Mouse (Mus musculus): ENCODE data around the gene Gm13695. TPM values are rescaled to one million over a fixed set of nuclear protein-coding genes. Genes with fewer than 3 reads are reported as not detected.
"Not testable (repeated sequence)": the region's sequence is repeated elsewhere in the genome, so short reads cannot be mapped to it uniquely, and the experiment has no call there.

Gm13695 gene
- polyA plus RNA-seq, 1 experiment from 2014 or later = not detected

DNA sequence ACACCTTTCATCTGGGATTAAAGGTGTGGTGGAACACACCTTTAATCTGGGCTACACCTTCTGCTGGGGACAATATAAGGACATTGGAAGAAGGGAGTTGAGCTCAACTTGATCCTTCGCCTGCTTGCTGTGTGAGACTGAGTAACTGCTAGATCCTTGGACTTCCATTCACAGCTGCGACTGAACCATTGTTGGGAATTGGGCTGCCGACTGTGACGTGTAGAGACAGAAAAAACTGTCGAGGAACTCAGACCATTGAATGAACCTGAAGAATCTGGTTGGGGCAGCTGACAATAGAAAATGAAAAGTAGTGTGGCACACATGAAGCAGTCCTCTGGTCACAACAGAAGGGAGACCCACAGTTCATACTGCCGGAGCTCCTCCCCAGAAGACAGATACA is 17.3 kb downstream of the Gm13695 start, which contains the start of gene Gm13697:
Gene Gm13697 (plus strand): TSS at position 301 of the 400 bp plus-strand sequence.
- ATAC-seq (ENCODE audit: low read depth); H3K9ac ChIP-seq (ENCODE audit: low read length); H3K9me3 ChIP-seq (ENCODE audit: control insufficient read depth, low read length); H3K4me3 ChIP-seq (ENCODE audit: low read length); H3K27ac ChIP-seq (ENCODE audit: low read length); H3K27me3 ChIP-seq (ENCODE audit: control insufficient read depth, insufficient read depth, low read depth, low read length); H3K4me1 ChIP-seq (replicated peaks; ENCODE audit: control insufficient read depth, insufficient read depth, low read length); H3K36me3 ChIP-seq (ENCODE audit: control insufficient read depth, insufficient read depth, low read length); H3K4me2 ChIP-seq (ENCODE audit: low read depth, low read length): not testable (repeated sequence)
- no CpG with 5 or more reads among the region's 6 CpGs for WGBS

DNA sequence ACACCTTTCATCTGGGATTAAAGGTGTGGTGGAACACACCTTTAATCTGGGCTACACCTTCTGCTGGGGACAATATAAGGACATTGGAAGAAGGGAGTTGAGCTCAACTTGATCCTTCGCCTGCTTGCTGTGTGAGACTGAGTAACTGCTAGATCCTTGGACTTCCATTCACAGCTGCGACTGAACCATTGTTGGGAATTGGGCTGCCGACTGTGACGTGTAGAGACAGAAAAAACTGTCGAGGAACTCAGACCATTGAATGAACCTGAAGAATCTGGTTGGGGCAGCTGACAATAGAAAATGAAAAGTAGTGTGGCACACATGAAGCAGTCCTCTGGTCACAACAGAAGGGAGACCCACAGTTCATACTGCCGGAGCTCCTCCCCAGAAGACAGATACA is 23.1 kb downstream of the Gm13695 start, which contains the start of gene Gm13691:
Gene Gm13691 (plus strand): TSS at position 301 of the 400 bp plus-strand sequence.
- ATAC-seq (ENCODE audit: low read depth) = not testable (repeated sequence)
- WGBS = no CpG with 5 or more reads among the region's 6 CpGs

DNA sequence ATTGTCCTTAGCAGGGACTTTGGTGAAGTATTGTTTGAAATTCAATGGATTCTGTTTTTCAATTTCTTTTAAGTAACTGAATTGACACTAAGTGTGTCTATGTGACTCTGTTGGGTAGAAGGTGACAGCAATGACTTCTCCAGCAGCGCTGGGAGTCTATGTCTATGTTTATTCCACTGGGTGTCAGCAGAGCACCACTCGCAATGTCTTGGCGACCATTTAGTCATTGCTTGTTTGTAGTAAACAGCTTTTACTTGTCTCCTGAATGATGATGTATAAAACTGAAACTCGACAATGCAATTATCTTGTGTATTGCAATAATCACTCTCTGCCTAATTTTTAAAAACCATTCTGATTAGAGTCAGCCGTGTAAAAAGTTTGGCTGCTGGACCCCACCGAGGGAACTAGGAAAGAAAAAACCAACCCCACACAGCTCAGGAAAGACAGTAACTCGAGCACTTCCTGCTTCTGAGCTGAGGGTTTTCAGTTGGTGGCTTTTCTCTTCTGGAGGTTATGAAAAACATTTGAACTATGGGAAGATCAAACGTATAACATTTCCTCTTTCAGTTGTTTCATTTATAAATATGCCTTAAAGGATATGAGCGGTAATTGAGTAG is 26.6 kb downstream of the Gm13695 start:
- H3K36me3 ChIP-seq (ENCODE audit: control insufficient read depth, insufficient read depth, low read length); H3K4me1 ChIP-seq (replicated peaks; ENCODE audit: control insufficient read depth, insufficient read depth, low read length); H3K9ac ChIP-seq (ENCODE audit: low read length); H3K27me3 ChIP-seq (ENCODE audit: control insufficient read depth, insufficient read depth, low read depth, low read length); H3K9me3 ChIP-seq (ENCODE audit: control insufficient read depth, low read length): not testable (repeated sequence)
- H3K4me2 ChIP-seq (ENCODE audit: low read depth, low read length) = peak overlapping the region; percentile 9; the same call in 1 of the 2 replicates
- peak overlapping the region; percentile 1; the same call in 1 of the 2 replicates for H3K4me3 ChIP-seq (ENCODE audit: low read length)
- peak overlapping the region; percentile 25; the same call in 1 of the 2 replicates for H3K27ac ChIP-seq (ENCODE audit: low read length)
- peak; percentile 83 for ATAC-seq (ENCODE audit: low read depth)
- 24% methylated on average over 7 of the region's 9 CpGs for WGBS

More for the DNA sequence above, 23.1 kb downstream of the Gm13695 start, which contains the start of gene Gm13691:
- H3K4me2 ChIP-seq (ENCODE audit: low read depth, low read length); H3K9ac ChIP-seq (ENCODE audit: low read length); H3K27ac ChIP-seq (ENCODE audit: low read length); H3K4me3 ChIP-seq (ENCODE audit: low read length); H3K9me3 ChIP-seq (ENCODE audit: control insufficient read depth, low read length); H3K4me1 ChIP-seq (replicated peaks; ENCODE audit: control insufficient read depth, insufficient read depth, low read length); H3K36me3 ChIP-seq (ENCODE audit: control insufficient read depth, insufficient read depth, low read length); H3K27me3 ChIP-seq (ENCODE audit: control insufficient read depth, insufficient read depth, low read depth, low read length): not testable (repeated sequence)

DNA sequence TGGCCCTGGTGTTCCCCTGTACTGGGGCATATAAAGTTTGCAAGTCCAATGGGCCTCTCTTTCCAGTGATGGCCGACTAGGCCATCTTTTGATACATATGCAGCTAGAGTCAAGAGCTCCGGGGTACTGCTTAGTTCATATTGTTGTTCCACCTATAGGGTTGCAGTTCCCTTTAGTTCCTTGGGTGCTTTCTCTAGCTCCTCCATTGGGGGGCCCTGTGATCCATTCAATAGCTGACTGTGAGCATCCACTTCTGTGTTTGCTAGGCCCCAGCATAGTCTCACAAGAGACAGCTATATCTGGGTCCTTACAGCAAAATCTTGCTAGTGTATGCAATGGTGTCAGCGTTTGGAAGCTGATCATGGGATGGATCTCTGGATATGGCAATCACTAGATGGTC is 27.4 kb downstream of the Gm13695 start:
- WGBS = no CpG with 5 or more reads among the region's 3 CpGs
- not testable (repeated sequence) for H3K9me3 ChIP-seq (ENCODE audit: control insufficient read depth, low read length); H3K4me1 ChIP-seq (replicated peaks; ENCODE audit: control insufficient read depth, insufficient read depth, low read length); H3K36me3 ChIP-seq (ENCODE audit: control insufficient read depth, insufficient read depth, low read length); H3K27ac ChIP-seq (ENCODE audit: low read length); H3K9ac ChIP-seq (ENCODE audit: low read length); H3K4me2 ChIP-seq (ENCODE audit: low read depth, low read length); ATAC-seq (ENCODE audit: low read depth); H3K4me3 ChIP-seq (ENCODE audit: low read length); H3K27me3 ChIP-seq (ENCODE audit: control insufficient read depth, insufficient read depth, low read depth, low read length)

DNA sequence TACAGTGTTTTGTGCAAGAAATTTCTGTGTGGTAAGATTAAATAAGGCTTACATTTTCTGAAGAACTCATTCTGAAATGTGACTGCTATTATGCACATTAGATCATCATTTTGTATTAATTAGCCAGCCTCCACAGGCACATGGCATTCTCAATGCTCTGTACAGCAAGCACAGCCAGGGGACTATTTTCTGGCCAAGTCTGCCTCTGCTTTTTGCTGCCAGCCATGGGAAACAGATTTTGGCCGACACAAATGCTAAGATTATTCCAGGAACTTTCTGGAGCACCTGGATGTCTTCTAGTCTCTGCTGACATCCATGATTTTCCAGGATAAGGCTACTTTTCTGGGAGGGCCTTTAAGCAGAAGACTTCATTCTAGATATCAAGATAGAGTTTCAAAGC is 41.8 kb downstream of the Gm13695 start:
- no peak overlapping the region for H3K4me2 ChIP-seq (ENCODE audit: low read depth, low read length)
- no peaks in the 10 kb centered on the region for H3K36me3 ChIP-seq (ENCODE audit: control insufficient read depth, insufficient read depth, low read length)
- ATAC-seq (ENCODE audit: low read depth) = no peak
- no peaks in the 10 kb centered on the region for H3K4me1 ChIP-seq (replicated peaks; ENCODE audit: control insufficient read depth, insufficient read depth, low read length)
- 48% methylated on average over 1 of the region's 1 CpGs for WGBS
- no peaks in the 10 kb centered on the region for H3K27me3 ChIP-seq (ENCODE audit: control insufficient read depth, insufficient read depth, low read depth, low read length)
- H3K27ac ChIP-seq (ENCODE audit: low read length) = no peak overlapping the region
- no peak overlapping the region for H3K4me3 ChIP-seq (ENCODE audit: low read length)
- H3K9ac ChIP-seq (ENCODE audit: low read length) = no peak overlapping the region
- no peaks in the 10 kb centered on the region for H3K9me3 ChIP-seq (ENCODE audit: control insufficient read depth, low read length)

DNA sequence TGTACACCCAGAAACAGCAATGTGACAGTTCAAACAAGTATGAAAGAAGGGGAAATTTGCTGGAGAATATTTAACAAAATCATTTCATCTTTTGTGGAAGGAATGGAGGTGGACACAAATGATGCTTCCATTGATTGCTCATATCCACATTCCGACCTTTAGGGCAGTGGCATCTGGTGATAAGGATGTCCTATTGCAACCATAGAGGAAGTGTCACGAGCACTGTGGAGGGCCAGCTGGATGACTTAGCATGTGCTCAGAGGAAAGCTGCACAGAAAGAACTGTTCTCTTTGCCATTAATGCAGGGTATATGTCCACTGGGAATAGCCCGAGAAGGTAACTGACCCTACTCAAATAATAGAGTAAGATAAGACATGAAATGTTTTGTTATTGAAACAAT is 42.7 kb downstream of the Gm13695 start:
- H3K36me3 ChIP-seq (ENCODE audit: control insufficient read depth, insufficient read depth, low read length) = no peaks in the 10 kb centered on the region
- no peak overlapping the region for H3K9ac ChIP-seq (ENCODE audit: low read length)
- H3K9me3 ChIP-seq (ENCODE audit: control insufficient read depth, low read length) = no peaks in the 10 kb centered on the region
- H3K27ac ChIP-seq (ENCODE audit: low read length) = no peak overlapping the region
- no peaks in the 10 kb centered on the region for H3K27me3 ChIP-seq (ENCODE audit: control insufficient read depth, insufficient read depth, low read depth, low read length)
- H3K4me3 ChIP-seq (ENCODE audit: low read length) = no peak overlapping the region
- no peaks in the 10 kb centered on the region; the same call in 1 of the 2 replicates for H3K4me1 ChIP-seq (replicated peaks; ENCODE audit: control insufficient read depth, insufficient read depth, low read length)
- no peak overlapping the region for H3K4me2 ChIP-seq (ENCODE audit: low read depth, low read length)
- ATAC-seq (ENCODE audit: low read depth) = no peak
- WGBS = 55% methylated on average over 3 of the region's 3 CpGs

DNA sequence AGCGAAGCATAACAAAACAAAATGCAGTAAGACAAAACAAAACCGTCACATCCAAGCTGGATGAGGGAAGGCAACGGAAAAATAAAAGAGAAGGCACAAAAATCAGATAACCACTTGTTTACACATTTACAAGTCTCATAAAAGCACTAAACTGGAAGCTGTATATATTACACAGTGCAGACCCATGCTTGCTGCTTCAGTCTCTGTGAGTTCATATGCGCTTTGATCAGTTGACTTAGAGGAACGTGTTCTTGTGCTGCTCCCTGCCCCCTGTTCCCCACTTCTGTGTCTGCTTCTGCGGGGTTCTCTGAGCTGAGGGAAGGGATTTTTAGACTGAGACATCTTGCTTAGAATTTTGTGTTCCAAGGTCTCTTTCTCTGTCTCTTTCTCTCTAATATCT is 47.5 kb downstream of the Gm13695 start:
- Histone ChIP-seq H3K4me2 (ENCODE audit: low read depth, low read length) (0 out of 2 replicates have a peak overlapping the region, but pooled peaks have one; percentile 6), H3K9me3 (ENCODE audit: control insufficient read depth, low read length) (no peaks in the 10 kb centered on the region), H3K27ac (ENCODE audit: low read length) (peak overlapping the region; percentile 55), H3K9ac (ENCODE audit: low read length) (peak overlapping the region; percentile 20; the same call in 1 of the 2 replicates), H3K4me1 (replicated peaks; ENCODE audit: control insufficient read depth, insufficient read depth, low read length) (peaks cover 3% of the 10 kb centered on the region; the same call in 1 of the 2 replicates), H3K27me3 (ENCODE audit: control insufficient read depth, insufficient read depth, low read depth, low read length) (no peaks in the 10 kb centered on the region), H3K4me3 (ENCODE audit: low read length) (no peak overlapping the region), H3K36me3 (ENCODE audit: control insufficient read depth, insufficient read depth, low read length) (no peaks in the 10 kb centered on the region)
- WGBS = 49% methylated on average over 6 of the region's 6 CpGs
- peak; percentile 57 for ATAC-seq (ENCODE audit: low read depth)

DNA sequence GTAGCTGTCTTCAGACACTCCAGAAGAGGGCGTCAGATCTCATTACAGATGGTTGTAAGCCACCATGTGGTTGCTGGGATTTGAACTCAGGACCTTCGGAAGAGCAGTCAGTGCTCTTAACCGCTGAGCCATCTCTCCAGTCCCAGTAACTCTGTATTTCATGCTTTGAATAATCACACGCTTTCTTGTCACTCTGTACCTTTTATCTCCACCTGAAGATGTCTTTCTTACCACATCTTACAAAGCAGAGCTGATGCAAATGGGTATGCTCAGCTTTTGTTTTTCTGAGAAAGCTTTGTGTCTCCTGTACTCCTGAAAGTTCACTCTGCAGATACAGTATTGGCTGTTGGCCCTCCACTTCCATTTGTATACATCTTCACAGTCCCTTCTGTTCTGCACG is 49.2 kb downstream of the Gm13695 start:
- H3K36me3 ChIP-seq (ENCODE audit: control insufficient read depth, insufficient read depth, low read length); H3K27ac ChIP-seq (ENCODE audit: low read length); H3K9ac ChIP-seq (ENCODE audit: low read length); H3K4me3 ChIP-seq (ENCODE audit: low read length); H3K27me3 ChIP-seq (ENCODE audit: control insufficient read depth, insufficient read depth, low read depth, low read length); ATAC-seq (ENCODE audit: low read depth); H3K4me1 ChIP-seq (replicated peaks; ENCODE audit: control insufficient read depth, insufficient read depth, low read length); H3K9me3 ChIP-seq (ENCODE audit: control insufficient read depth, low read length); H3K4me2 ChIP-seq (ENCODE audit: low read depth, low read length): not testable (repeated sequence)
- 72% methylated on average over 5 of the region's 5 CpGs for WGBS

DNA sequence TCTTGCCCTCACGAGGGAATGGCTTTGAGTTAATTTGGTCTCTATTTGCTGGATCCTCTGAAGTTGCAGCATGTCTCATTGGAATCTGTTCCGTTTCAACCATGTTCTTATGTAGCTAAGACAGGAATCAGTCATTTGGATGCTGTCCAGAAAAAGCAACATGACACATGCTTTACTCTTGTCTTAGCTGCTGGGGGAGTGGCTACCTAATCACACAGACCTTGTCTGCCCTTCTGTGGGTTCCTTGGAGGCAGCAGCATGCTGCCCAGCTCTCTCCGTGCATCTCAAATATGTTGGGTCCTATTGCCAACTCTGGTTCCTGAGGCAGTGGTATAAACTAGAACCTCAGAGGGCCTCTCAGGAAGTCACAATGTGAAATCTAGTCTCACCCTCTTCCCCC is 51.2 kb downstream of the Gm13695 start:
- Histone ChIP-seq H3K4me2 (ENCODE audit: low read depth, low read length) (no peak overlapping the region), H3K9ac (ENCODE audit: low read length) (no peak overlapping the region), H3K4me3 (ENCODE audit: low read length) (no peak overlapping the region), H3K4me1 (replicated peaks; ENCODE audit: control insufficient read depth, insufficient read depth, low read length) (peaks cover 3% of the 10 kb centered on the region; the same call in 1 of the 2 replicates), H3K27me3 (ENCODE audit: control insufficient read depth, insufficient read depth, low read depth, low read length) (no peaks in the 10 kb centered on the region), H3K27ac (ENCODE audit: low read length) (peak overlapping the region; percentile 45), H3K36me3 (ENCODE audit: control insufficient read depth, insufficient read depth, low read length) (no peaks in the 10 kb centered on the region), H3K9me3 (ENCODE audit: control insufficient read depth, low read length) (no peaks in the 10 kb centered on the region)
- ATAC-seq (ENCODE audit: low read depth) = no peak
- WGBS = 33% methylated on average over 3 of the region's 3 CpGs

Measured in lung, embryonic 16.5 days (tissue).